Mouse (Mus musculus) liver, embryonic 11.5 days (tissue): ENCODE data around the gene Fyb. TPM values are rescaled to one million over a fixed set of nuclear protein-coding genes. Genes with fewer than 3 reads are reported as not detected.

Experiments
- ATAC-seq: fragments of 200-750 bp; cut with Nextera tagmentation; replicated peaks from 2 replicates; pipeline ENCODE4 v1.8.0; 2017; ENCODE audit warnings: moderate number of reproducible peaks, mild to moderate bottlenecking, moderate TSS enrichment, moderate library complexity; ENCODE audit not compliant: low FRiP score
- DNase-seq: peaks from one replicate; pipeline ENCODE4 v3.0.0-alpha.2; 2017; ENCODE audit warnings: low spot score
- H3K27ac ChIP-seq: fragments of 300-500 bp; sonication (generic); 2 replicates; pipeline ENCODE4 v1.5.1; 2014; ENCODE audit warnings: mild to moderate bottlenecking, low read depth, low read length, control low read depth
- H3K27me3 ChIP-seq: fragments of 300-500 bp; sonication (generic); replicated peaks from 2 replicates; pipeline ENCODE4 v1.6.1; 2014; ENCODE audit warnings: low read length, mixed read lengths; ENCODE audit not compliant: control insufficient read depth, insufficient read depth
- H3K36me3 ChIP-seq: fragments of 300-500 bp; sonication (generic); 2 replicates; pipeline ENCODE4 v1.6.1; 2014; ENCODE audit warnings: mild to moderate bottlenecking, low read length, moderate library complexity, mixed read lengths; ENCODE audit not compliant: control insufficient read depth, insufficient read depth
- H3K4me1 ChIP-seq: fragments of 300-500 bp; sonication (generic); replicated peaks from 2 replicates; pipeline ENCODE4 v1.6.1; 2014; ENCODE audit warnings: low read length, mixed read lengths; ENCODE audit not compliant: control insufficient read depth, insufficient read depth
- H3K4me2 ChIP-seq: fragments of 300-500 bp; sonication (generic); 2 replicates; pipeline ENCODE4 v1.6.1; 2014; ENCODE audit warnings: mild to moderate bottlenecking, control low read depth, moderate library complexity
- H3K4me3 ChIP-seq: fragments of 300-500 bp; sonication (generic); 2 replicates; pipeline ENCODE4 v1.5.1; 2014; ENCODE audit warnings: low read depth, low read length, control low read depth
- H3K9ac ChIP-seq: fragments of 300-500 bp; sonication (generic); 2 replicates; pipeline ENCODE4 v1.6.1; 2014; ENCODE audit warnings: low read depth, low read length, control low read depth
- H3K9me3 ChIP-seq: fragments of 300-500 bp; sonication (generic); 2 replicates; pipeline ENCODE4 v1.6.1; 2016; ENCODE audit warnings: low read length, inconsistent platforms, mixed read lengths; ENCODE audit not compliant: control insufficient read depth
- WGBS: fragments of 180-500 bp; shearing (Covaris S2); extraction: QIAGEN DNeasy Blood & Tissue Kit; methylation state at CpG from one replicate; pipeline ENCODE4 v1.1.7; 2014; 5-methylcytosine and 5-hydroxymethylcytosine counted together
- polyA plus RNA-seq: library from polyadenylated mRNA; unstranded; fragments of >200 nt; fragmentation: Nextera tagmentation; extraction: Ambion mirVana; gene quantifications from 2 replicates; pipeline ENCODE4 v1.2.1, GENCODE M21; 2014

The Fyb gene
- polyA plus RNA-seq, 1 experiment from 2014 or later = 38.7 TPM

- ATAC-seq = no peak
- H3K9me3 ChIP-seq = no peaks in the 10 kb centered on the region
- H3K9ac ChIP-seq = no peak overlapping the region
- no peaks in the 10 kb centered on the region for H3K36me3 ChIP-seq
- no peak overlapping the region for H3K27ac ChIP-seq
- H3K4me1 ChIP-seq = peaks cover 16% of the 10 kb centered on the region
- no peak overlapping the region for H3K4me2 ChIP-seq
- DNase-seq = no peak
- H3K27me3 ChIP-seq = no peaks in the 10 kb centered on the region
- WGBS = 89% methylated on average over 12 of the region's 12 CpGs
- no peak overlapping the region for H3K4me3 ChIP-seq
Measured at GRCm38 (mm10) chr15:6619558-6620316, 97.1 kb downstream of the Fyb start.

- H3K4me1 ChIP-seq = peaks cover 26% of the 10 kb centered on the region
- DNase-seq = peak; percentile 74
- ATAC-seq = peak; percentile 37
- no peaks in the 10 kb centered on the region for H3K9me3 ChIP-seq
- no peaks in the 10 kb centered on the region for H3K36me3 ChIP-seq
- no peak overlapping the region for H3K4me3 ChIP-seq
- no peak overlapping the region for H3K27ac ChIP-seq
- WGBS = 7% methylated on average over 5 of the region's 5 CpGs
- no peak overlapping the region for H3K4me2 ChIP-seq
- no peak overlapping the region for H3K9ac ChIP-seq
- H3K27me3 ChIP-seq = no peaks in the 10 kb centered on the region
Measured at GRCm38 (mm10) chr15:6622512-6622911, 99.9 kb downstream of the Fyb start.

GRCm38 (mm10) chr15:6623529-6624228, 101.0 kb downstream of the Fyb start:
- 51% methylated on average over 8 of the region's 8 CpGs for WGBS
- no peaks in the 10 kb centered on the region for H3K9me3 ChIP-seq
- H3K4me3 ChIP-seq = no peak overlapping the region
- peak overlapping the region; percentile 57; the same call in 1 of the 2 replicates for H3K4me2 ChIP-seq
- H3K9ac ChIP-seq = no peak overlapping the region
- ATAC-seq (peak; percentile 22; the same call in 1 of the 2 replicates), DNase-seq (no peak)
- H3K27ac ChIP-seq = no peak overlapping the region
- no peaks in the 10 kb centered on the region for H3K27me3 ChIP-seq
- H3K4me1 ChIP-seq = peaks cover 26% of the 10 kb centered on the region
- H3K36me3 ChIP-seq = no peaks in the 10 kb centered on the region

GRCm38 (mm10) chr15:6624365-6625182, 101.9 kb downstream of the Fyb start:
- ATAC-seq = 0 out of 2 replicates have a peak, but pooled peaks have one; percentile 11
- no peak overlapping the region for H3K27ac ChIP-seq
- H3K9me3 ChIP-seq = no peaks in the 10 kb centered on the region
- H3K4me1 ChIP-seq = peaks cover 26% of the 10 kb centered on the region
- H3K4me3 ChIP-seq = peak overlapping the region; percentile 14; the same call in 1 of the 2 replicates
- WGBS = 21% methylated on average over 18 of the region's 18 CpGs
- no peaks in the 10 kb centered on the region for H3K27me3 ChIP-seq
- H3K9ac ChIP-seq = peak overlapping the region; percentile 37; the same call in 1 of the 2 replicates
- DNase-seq = peak; percentile 40
- no peaks in the 10 kb centered on the region for H3K36me3 ChIP-seq
- peak overlapping the region; percentile 57 for H3K4me2 ChIP-seq

- no peaks in the 10 kb centered on the region for H3K9me3 ChIP-seq
- H3K9ac ChIP-seq = no peak overlapping the region
- H3K4me2 ChIP-seq = peak overlapping the region; percentile 57
- no peak overlapping the region for H3K4me3 ChIP-seq
- peaks cover 26% of the 10 kb centered on the region for H3K4me1 ChIP-seq
- no peaks in the 10 kb centered on the region for H3K27me3 ChIP-seq
- no peaks in the 10 kb centered on the region for H3K36me3 ChIP-seq
- no peak for DNase-seq
- no peak overlapping the region for H3K27ac ChIP-seq
- WGBS = 7% methylated on average over 6 of the region's 6 CpGs
- ATAC-seq = peak; percentile 38; the same call in 1 of the 2 replicates
Measured at GRCm38 (mm10) chr15:6625607-6626033, 103.0 kb downstream of the Fyb start.

GRCm38 (mm10) chr15:6626123-6626522, 103.5 kb downstream of the Fyb start:
- Histone ChIP-seq H3K4me3 (no peak overlapping the region), H3K4me1 (peaks cover 26% of the 10 kb centered on the region), H3K9ac (no peak overlapping the region), H3K9me3 (no peaks in the 10 kb centered on the region), H3K27me3 (no peaks in the 10 kb centered on the region), H3K36me3 (no peaks in the 10 kb centered on the region), H3K4me2 (peak overlapping the region; percentile 57; the same call in 1 of the 2 replicates), H3K27ac (no peak overlapping the region)
- ATAC-seq = no peak
- WGBS = 67% methylated on average over 5 of the region's 5 CpGs
- DNase-seq = no peak

- Histone ChIP-seq H3K4me1 (peaks cover 21% of the 10 kb centered on the region), H3K4me3 (no peak overlapping the region), H3K27me3 (no peaks in the 10 kb centered on the region), H3K36me3 (no peaks in the 10 kb centered on the region), H3K9ac (no peak overlapping the region), H3K4me2 (no peak overlapping the region), H3K9me3 (no peaks in the 10 kb centered on the region), H3K27ac (no peak overlapping the region)
- WGBS = 91% methylated on average over 5 of the region's 6 CpGs
- DNase-seq (no peak), ATAC-seq (no peak)
Measured at GRCm38 (mm10) chr15:6628431-6629077, 105.9 kb downstream of the Fyb start.

GRCm38 (mm10) chr15:6629174-6629573, 106.5 kb downstream of the Fyb start:
- Histone ChIP-seq H3K4me1 (peaks cover 16% of the 10 kb centered on the region), H3K4me2 (no peak overlapping the region), H3K9ac (no peak overlapping the region), H3K27me3 (no peaks in the 10 kb centered on the region), H3K27ac (no peak overlapping the region), H3K9me3 (no peaks in the 10 kb centered on the region), H3K36me3 (no peaks in the 10 kb centered on the region), H3K4me3 (no peak overlapping the region)
- ATAC-seq (no peak), DNase-seq (no peak)
- 77% methylated on average over 4 of the region's 4 CpGs for WGBS
